Mouse (Mus musculus): Measurements from ENCODE around the gene Stx1a.

The Stx1a gene

GRCm38 (mm10) chr5:135007802-135008571 lies 15.3 kb upstream of the Stx1a start:
- peak in 1 of 2 experiments; percentile 56 for DNase-seq (ENCODE audit: low spot score in 2 of 2)

GRCm38 (mm10) chr5:135008671-135009589 lies 14.4 kb upstream of the Stx1a start, which contains the start of gene Abhd11:
Gene Abhd11, plus strand, starts transcription at chr5:135009152.
- peak; percentile 91 to 100 for DNase-seq (ENCODE audit: low spot score in 2 of 2)

GRCm38 (mm10) chr5:135009590-135010319 lies 13.5 kb upstream of the Stx1a start:
- peak; percentile 83 to 89 for DNase-seq (ENCODE audit: low spot score in 2 of 2)

- DNase-seq (ENCODE audit: low spot score in 2 of 2): no peak
Measured at GRCm38 (mm10) chr5:135010320-135010709, 13.0 kb upstream of the Stx1a start.

GRCm38 (mm10) chr5:135010841-135011743 lies 12.2 kb upstream of the Stx1a start:
- no peak for DNase-seq (ENCODE audit: low spot score in 2 of 2)

GRCm38 (mm10) chr5:135011809-135012613 lies 11.3 kb upstream of the Stx1a start:
- no peak for DNase-seq (ENCODE audit: low spot score in 2 of 2)

GRCm38 (mm10) chr5:135012671-135013441 lies 10.4 kb upstream of the Stx1a start:
- DNase-seq (ENCODE audit: low spot score in 2 of 2): peak; percentile 83 to 91

GRCm38 (mm10) chr5:135015497-135015896 lies 7.8 kb upstream of the Stx1a start:
- peak; percentile 84 to 90 for DNase-seq (ENCODE audit: low spot score in 2 of 2)

GRCm38 (mm10) chr5:135016224-135016759 lies 7.0 kb upstream of the Stx1a start:
- no peak for DNase-seq (ENCODE audit: low spot score in 2 of 2)

GRCm38 (mm10) chr5:135021814-135022213 lies 1.5 kb upstream of the Stx1a start:
- DNase-seq (ENCODE audit: low spot score in 2 of 2): no peak

GRCm38 (mm10) chr5:135024665-135025224 lies 1.5 kb downstream of the Stx1a start:
- no peak for DNase-seq (ENCODE audit: low spot score in 2 of 2)

GRCm38 (mm10) chr5:135025899-135026298 lies 2.6 kb downstream of the Stx1a start:
- no peak for DNase-seq (ENCODE audit: low spot score in 2 of 2)

- DNase-seq (ENCODE audit: low spot score in 2 of 2): no peak
Measured at GRCm38 (mm10) chr5:135029007-135029854, 5.9 kb downstream of the Stx1a start.

GRCm38 (mm10) chr5:135032581-135032980 lies 9.3 kb downstream of the Stx1a start:
- DNase-seq (ENCODE audit: low spot score in 2 of 2): no peak

- DNase-seq (ENCODE audit: low spot score in 2 of 2): no peak
Measured at GRCm38 (mm10) chr5:135034593-135034992, 11.3 kb downstream of the Stx1a start.

GRCm38 (mm10) chr5:135035608-135036359 lies 12.5 kb downstream of the Stx1a start:
- DNase-seq (ENCODE audit: low spot score in 2 of 2): no peak

- no peak for DNase-seq (ENCODE audit: low spot score in 2 of 2)
Measured at GRCm38 (mm10) chr5:135037946-135038345, 14.7 kb downstream of the Stx1a start.
